Mouse (Mus musculus) intestine, embryonic 16.5 days (tissue): ENCODE data around the gene Mlx. TPM values are rescaled to one million over a fixed set of nuclear protein-coding genes. Genes with fewer than 3 reads are reported as not detected.

Source experiments
- ATAC-seq: fragments of 200-750 bp; cut with Nextera tagmentation; 2 replicates; pipeline ENCODE4 v1.8.0; 2017; ENCODE audit warnings: moderate TSS enrichment, moderate library complexity
- H3K27ac ChIP-seq: fragments of 300-500 bp; sonication (generic); 2 replicates; pipeline ENCODE4 v1.5.1; 2014; ENCODE audit warnings: mild to moderate bottlenecking, low read length
- H3K27me3 ChIP-seq: fragments of 300-500 bp; sonication (generic); replicated peaks from 2 replicates; pipeline ENCODE4 v1.6.1; 2014; ENCODE audit warnings: low read length, control low read depth, mixed read lengths; ENCODE audit not compliant: control insufficient read depth, insufficient read depth
- H3K36me3 ChIP-seq: fragments of 300-500 bp; sonication (generic); 2 replicates; pipeline ENCODE4 v1.6.1; 2014; ENCODE audit warnings: low read length, control low read depth; ENCODE audit not compliant: control insufficient read depth, insufficient read depth
- H3K4me1 ChIP-seq: fragments of 300-500 bp; sonication (generic); 2 replicates; pipeline ENCODE4 v1.6.1; 2014; ENCODE audit warnings: low read length, control low read depth, mixed read lengths; ENCODE audit not compliant: control insufficient read depth, insufficient read depth
- H3K4me2 ChIP-seq: fragments of 300-500 bp; sonication (generic); 2 replicates; pipeline ENCODE4 v1.6.1; 2014; ENCODE audit warnings: low read depth, low read length, control low read depth
- H3K4me3 ChIP-seq: fragments of 300-500 bp; sonication (generic); 2 replicates; pipeline ENCODE4 v1.5.1; 2014; ENCODE audit warnings: mild to moderate bottlenecking, low read length
- H3K9ac ChIP-seq: fragments of 300-500 bp; sonication (generic); 2 replicates; pipeline ENCODE4 v1.6.1; 2014; ENCODE audit warnings: low read depth, low read length
- H3K9me3 ChIP-seq: fragments of 300-500 bp; sonication (generic); 2 replicates; pipeline ENCODE4 v1.6.1; 2016; ENCODE audit warnings: low read length, control low read depth; ENCODE audit not compliant: control insufficient read depth
- WGBS: fragments of 180-500 bp; shearing (Covaris S2); extraction: QIAGEN DNeasy Blood & Tissue Kit; methylation state at CpG from one replicate; pipeline ENCODE4 v1.1.7; 2014; 5-methylcytosine and 5-hydroxymethylcytosine counted together
- polyA plus RNA-seq: library from polyadenylated mRNA; unstranded; fragments of >200 nt; fragmentation: Nextera tagmentation; extraction: Ambion mirVana; gene quantifications from 2 replicates; pipeline ENCODE4 v1.2.1, GENCODE M21; 2015

The Mlx gene
- polyA plus RNA-seq, 1 experiment from 2014 or later, result 78.6 TPM

GRCm38 (mm10) chr11:101053974-101054373, 33.1 kb upstream of the Mlx start:
- Histone ChIP-seq H3K9me3 (no peaks in the 10 kb centered on the region), H3K4me2 (no peak overlapping the region), H3K36me3 (no peaks in the 10 kb centered on the region; the same call in 1 of the 2 replicates), H3K27me3 (no peaks in the 10 kb centered on the region), H3K9ac (no peak overlapping the region), H3K4me1 (peaks cover 40% of the 10 kb centered on the region), H3K27ac (no peak overlapping the region), H3K4me3 (no peak overlapping the region)
- no peak for ATAC-seq
- WGBS, result 100% methylated on average over 1 of the region's 1 CpGs

- no peaks in the 10 kb centered on the region for H3K9me3 ChIP-seq
- 72% methylated on average over 14 of the region's 14 CpGs for WGBS
- peak overlapping the region; percentile 43 for H3K27ac ChIP-seq
- H3K4me3 ChIP-seq, result no peak overlapping the region
- H3K36me3 ChIP-seq, result no peaks in the 10 kb centered on the region; the same call in 1 of the 2 replicates
- H3K27me3 ChIP-seq, result no peaks in the 10 kb centered on the region
- H3K4me2 ChIP-seq, result no peak overlapping the region
- ATAC-seq, result no peak
- H3K9ac ChIP-seq, result no peak overlapping the region
- peaks cover 54% of the 10 kb centered on the region for H3K4me1 ChIP-seq
Measured at GRCm38 (mm10) chr11:101055418-101055817, 31.7 kb upstream of the Mlx start.

GRCm38 (mm10) chr11:101056885-101057284, 30.2 kb upstream of the Mlx start:
- peak; percentile 64 for ATAC-seq
- 13% methylated on average over 8 of the region's 8 CpGs for WGBS
- peak overlapping the region; percentile 49; the same call in 1 of the 2 replicates for H3K9ac ChIP-seq

GRCm38 (mm10) chr11:101057860-101058259, 29.2 kb upstream of the Mlx start:
- ATAC-seq, result no peak
- no peaks in the 10 kb centered on the region for H3K27me3 ChIP-seq

More at GRCm38 (mm10) chr11:101056885-101057284, 30.2 kb upstream of the Mlx start:
- Histone ChIP-seq H3K27me3 (no peaks in the 10 kb centered on the region), H3K4me3 (no peak overlapping the region), H3K9me3 (no peaks in the 10 kb centered on the region), H3K27ac (peak overlapping the region; percentile 85), H3K36me3 (no peaks in the 10 kb centered on the region; the same call in 1 of the 2 replicates), H3K4me1 (peaks cover 63% of the 10 kb centered on the region), H3K4me2 (0 out of 2 replicates have a peak overlapping the region, but pooled peaks have one; percentile 19)

GRCm38 (mm10) chr11:101058726-101059125, 28.4 kb upstream of the Mlx start:
- Histone ChIP-seq H3K4me1 (peaks cover 79% of the 10 kb centered on the region), H3K27ac (peak overlapping the region; percentile 89), H3K36me3 (no peaks in the 10 kb centered on the region; the same call in 1 of the 2 replicates), H3K4me2 (no peak overlapping the region), H3K9me3 (no peaks in the 10 kb centered on the region), H3K9ac (peak overlapping the region; percentile 31; the same call in 1 of the 2 replicates), H3K27me3 (no peaks in the 10 kb centered on the region), H3K4me3 (no peak overlapping the region)
- peak; percentile 25 for ATAC-seq
- 54% methylated on average over 5 of the region's 5 CpGs for WGBS

More at GRCm38 (mm10) chr11:101057860-101058259, 29.2 kb upstream of the Mlx start:
- H3K27ac ChIP-seq, result peak overlapping the region; percentile 89
- 0 out of 2 replicates have a peak overlapping the region, but pooled peaks have one; percentile 19 for H3K4me2 ChIP-seq
- H3K36me3 ChIP-seq, result no peaks in the 10 kb centered on the region; the same call in 1 of the 2 replicates
- peaks cover 70% of the 10 kb centered on the region for H3K4me1 ChIP-seq
- WGBS, result 23% methylated on average over 5 of the region's 5 CpGs
- peak overlapping the region; percentile 49; the same call in 1 of the 2 replicates for H3K9ac ChIP-seq
- no peaks in the 10 kb centered on the region for H3K9me3 ChIP-seq
- H3K4me3 ChIP-seq, result no peak overlapping the region

GRCm38 (mm10) chr11:101059473-101059872, 27.6 kb upstream of the Mlx start:
- Histone ChIP-seq H3K4me2 (no peak overlapping the region), H3K9me3 (no peaks in the 10 kb centered on the region), H3K9ac (0 out of 2 replicates have a peak overlapping the region, but pooled peaks have one; percentile 21), H3K27me3 (no peaks in the 10 kb centered on the region), H3K36me3 (no peaks in the 10 kb centered on the region; the same call in 1 of the 2 replicates), H3K4me3 (no peak overlapping the region), H3K27ac (peak overlapping the region; percentile 89), H3K4me1 (peaks cover 86% of the 10 kb centered on the region)
- WGBS, result 78% methylated on average over 10 of the region's 10 CpGs
- no peak for ATAC-seq

GRCm38 (mm10) chr11:101060126-101060525, 27.0 kb upstream of the Mlx start:
- Histone ChIP-seq H3K36me3 (no peaks in the 10 kb centered on the region), H3K9ac (peak overlapping the region; percentile 54), H3K4me2 (no peak overlapping the region), H3K27ac (peak overlapping the region; percentile 89), H3K27me3 (no peaks in the 10 kb centered on the region), H3K4me3 (no peak overlapping the region), H3K9me3 (no peaks in the 10 kb centered on the region), H3K4me1 (peaks cover 88% of the 10 kb centered on the region)
- ATAC-seq, result no peak
- 43% methylated on average over 8 of the region's 8 CpGs for WGBS

GRCm38 (mm10) chr11:101061049-101061448, 26.0 kb upstream of the Mlx start:
- WGBS, result 78% methylated on average over 5 of the region's 5 CpGs
- Histone ChIP-seq H3K9ac (no peak overlapping the region), H3K27me3 (no peaks in the 10 kb centered on the region), H3K36me3 (no peaks in the 10 kb centered on the region), H3K9me3 (no peaks in the 10 kb centered on the region), H3K4me3 (no peak overlapping the region), H3K4me2 (no peak overlapping the region), H3K27ac (peak overlapping the region; percentile 89), H3K4me1 (peaks cover 80% of the 10 kb centered on the region)
- ATAC-seq, result no peak

- ATAC-seq, result no peak
- Histone ChIP-seq H3K27me3 (no peaks in the 10 kb centered on the region), H3K4me3 (no peak overlapping the region), H3K4me1 (peaks cover 75% of the 10 kb centered on the region), H3K9ac (peak overlapping the region; percentile 61; the same call in 1 of the 2 replicates), H3K9me3 (no peaks in the 10 kb centered on the region), H3K27ac (peak overlapping the region; percentile 99), H3K4me2 (no peak overlapping the region), H3K36me3 (no peaks in the 10 kb centered on the region)
- WGBS, result 74% methylated on average over 12 of the region's 12 CpGs
Measured at GRCm38 (mm10) chr11:101062165-101062884, 24.8 kb upstream of the Mlx start.
